ENCODE assay signal across 31 mouse cellular contexts in genomic region chr2:164516592-164516991, GRCm38 (mm10). TPM values are rescaled to one million over a fixed set of nuclear protein-coding genes. Genes with fewer than 3 reads are reported as not detected.
DNase-seq lines count a peak whose midpoint lies in the region; ATAC-seq and TF ChIP-seq lines count a peak whose summit lies in the region.
"Had no signal": no experiment of that assay in that cellular context is flagged by ENCODE, and none has a peak within 500 bp of the region (broad histone marks: within the 10 kb centered on the region; RNA-seq: fewer than 3 reads in every experiment).

No protein-coding gene starts in this region.

- no peaks in the 10 kb centered on the region for H3K27me3 ChIP-seq in embryonic facial prominence, embryonic 13.5 days
- peaks cover 2% of the 10 kb centered on the region for H3K27me3 ChIP-seq in embryonic facial prominence, embryonic 10.5 days (replicated peaks; ENCODE audit: low read depth, poor library complexity, severe bottlenecking)
- no peaks in the 10 kb centered on the region for H3K27me3 ChIP-seq in limb, embryonic 14.5 days (ENCODE audit: control insufficient read depth, insufficient read depth, low read length)
- peaks cover 6% of the 10 kb centered on the region; the same call in 1 of the 2 replicates for H3K27me3 ChIP-seq in limb, embryonic 10.5 days (ENCODE audit: low read depth, poor library complexity, severe bottlenecking)
- H3K27me3 ChIP-seq in MEL (ENCODE audit: control insufficient read depth in 1 of 2, insufficient read depth in 2 of 2, low read length in 2 of 2): no peaks in the 10 kb centered on the region
- no peaks in the 10 kb centered on the region for H3K27me3 ChIP-seq in midbrain, embryonic 10.5 days (ENCODE audit: low read depth, poor library complexity, severe bottlenecking)
- H3K27me3 ChIP-seq: embryonic facial prominence, embryonic 15.5 days; forebrain, embryonic 15.5 days; heart, embryonic 15.5 days; hindbrain, embryonic 13.5 days; intestine, embryonic 15.5 days; Patski had no signal

- no peak overlapping the region for H3K9ac ChIP-seq in embryonic facial prominence, embryonic 13.5 days
- no peak overlapping the region for H3K9ac ChIP-seq in limb, embryonic 14.5 days (ENCODE audit: low read depth, low read length, severe bottlenecking)
- H3K9ac ChIP-seq in MEL (ENCODE audit: control insufficient read depth, low read depth, low read length, poor library complexity, severe bottlenecking): no peak overlapping the region
- H3K9ac ChIP-seq: embryonic facial prominence, embryonic 15.5 days; forebrain, embryonic 15.5 days; heart, embryonic 15.5 days; hindbrain, embryonic 13.5 days; intestine, embryonic 15.5 days had no signal

- 74% methylated on average over 11 of the region's 11 CpGs for WGBS in embryonic facial prominence, embryonic 13.5 days
- whole genome bisulfite sequencing in embryonic facial prominence, embryonic 10.5 days: 90% methylated on average over 11 of the region's 11 CpGs
- 85% methylated on average over 11 of the region's 11 CpGs for WGBS in limb, embryonic 14.5 days
- WGBS in limb, embryonic 10.5 days: 91% methylated on average over 11 of the region's 11 CpGs
- WGBS in midbrain, embryonic 10.5 days: 93% methylated on average over 11 of the region's 11 CpGs

- H3K4me3 ChIP-seq in embryonic facial prominence, embryonic 13.5 days: no peak overlapping the region
- H3K4me3 ChIP-seq in embryonic facial prominence, embryonic 10.5 days: no peak overlapping the region
- no peak overlapping the region for H3K4me3 ChIP-seq in limb, embryonic 14.5 days (replicated peaks; ENCODE audit: low read length)
- H3K4me3 ChIP-seq in limb, embryonic 10.5 days: no peak overlapping the region
- H3K4me3 ChIP-seq in MEL (ENCODE audit: control insufficient read depth in 1 of 2, insufficient read depth in 1 of 2, low read depth in 2 of 2, low read length in 2 of 2): no peak overlapping the region
- H3K4me3 ChIP-seq in midbrain, embryonic 10.5 days: no peak overlapping the region
- H3K4me3 ChIP-seq: embryonic facial prominence, embryonic 15.5 days; erythroblast, embryonic 14.5 days; forebrain, embryonic 15.5 days; heart, embryonic 10.5 days; heart, embryonic 15.5 days; hindbrain, embryonic 13.5 days; intestine, embryonic 15.5 days had no signal

- no peaks in the 10 kb centered on the region for H3K79me2 ChIP-seq in MEL (ENCODE audit: control insufficient read depth, insufficient read depth, low read length, poor library complexity)

- no peak for TF ChIP-seq CTCF in MEL (IDR thresholded peaks at IDR 0.05 in 2 of 3, conservative IDR thresholded peaks at IDR 0.05 in 1 of 3; ENCODE audit: control insufficient read depth in 1 of 3, insufficient read depth in 1 of 3, low read depth in 2 of 3, low read length in 3 of 3, poor library complexity in 1 of 3, severe bottlenecking in 1 of 3)

- no peaks in the 10 kb centered on the region for H3K9me3 ChIP-seq in embryonic facial prominence, embryonic 13.5 days
- 0 out of 2 replicates have a peak, but pooled peaks cover 5% of the 10 kb centered on the region for H3K9me3 ChIP-seq in embryonic facial prominence, embryonic 10.5 days
- H3K9me3 ChIP-seq in limb, embryonic 14.5 days (ENCODE audit: control insufficient read depth, low read length): no peaks in the 10 kb centered on the region
- H3K9me3 ChIP-seq in limb, embryonic 10.5 days (replicated peaks): no peaks in the 10 kb centered on the region
- H3K9me3 ChIP-seq in MEL (replicated peaks; ENCODE audit: insufficient read depth, low read length): no peaks in the 10 kb centered on the region
- no peaks in the 10 kb centered on the region for H3K9me3 ChIP-seq in midbrain, embryonic 10.5 days (replicated peaks)
- H3K9me3 ChIP-seq: embryonic facial prominence, embryonic 15.5 days; forebrain, embryonic 15.5 days; G1E; heart, embryonic 10.5 days; heart, embryonic 15.5 days; hindbrain, embryonic 13.5 days; intestine, embryonic 15.5 days had no signal

- no peak for DNase-seq in embryonic facial prominence, embryonic 10.5 days (ENCODE audit: low spot score)
- peak; percentile 16 for DNase-seq in limb, embryonic 14.5 days (ENCODE audit: low spot score)
- no peak for DNase-seq in limb, embryonic 10.5 days (ENCODE audit: low spot score)
- DNase-seq in MEL (ENCODE audit: low read depth, low spot score): peak; percentile 44
- peak; percentile 35 for DNase-seq in induced T-regulatory cell, adult 2 months (ENCODE audit: low read depth)
- no peak for DNase-seq in midbrain, embryonic 10.5 days (ENCODE audit: low spot score)
- DNase-seq in embryo, embryonic 9.5 days (ENCODE audit: extremely low spot score): no peak
- DNase-seq: adrenal gland, postnatal 14 days; cerebellum, adult 18-20 months; cerebellum, postnatal 10 days; embryo, embryonic 11 days; heart, adult 18-20 months; heart, postnatal 14 days had no signal

- TF ChIP-seq RAD21 in MEL (IDR thresholded peaks at IDR 0.05; ENCODE audit: low read depth, low read length): no peak

- TF ChIP-seq POLR2A in limb, embryonic 14.5 days (IDR thresholded peaks at IDR 0.05; ENCODE audit: borderline replicate concordance, extremely low read depth, insufficient read depth, insufficient read length): no peak
- no peak for TF ChIP-seq POLR2A in MEL (IDR thresholded peaks at IDR 0.05; ENCODE audit: control insufficient read depth in 1 of 2, insufficient read depth in 1 of 2, low read depth in 1 of 2, low read length in 2 of 2, poor library complexity in 1 of 2)

- peaks cover 16% of the 10 kb centered on the region for H3K4me1 ChIP-seq in embryonic facial prominence, embryonic 13.5 days
- H3K4me1 ChIP-seq in embryonic facial prominence, embryonic 10.5 days: peaks cover 8% of the 10 kb centered on the region
- peaks cover 14% of the 10 kb centered on the region for H3K4me1 ChIP-seq in limb, embryonic 14.5 days (ENCODE audit: control insufficient read depth, insufficient read depth, low read length)
- H3K4me1 ChIP-seq in limb, embryonic 10.5 days: peaks cover 13% of the 10 kb centered on the region; the same call in 1 of the 2 replicates
- peaks cover 0 to 13% of the 10 kb centered on the region in 2 experiments; a peak in 2 of 4 replicates for H3K4me1 ChIP-seq in MEL (ENCODE audit: control insufficient read depth in 1 of 2, insufficient read depth in 2 of 2, low read length in 2 of 2)
- H3K4me1 ChIP-seq in midbrain, embryonic 10.5 days: peaks cover 10% of the 10 kb centered on the region; the same call in 1 of the 2 replicates

- 0 out of 2 replicates have a peak overlapping the region, but pooled peaks have one; percentile 7 for H3K27ac ChIP-seq in embryonic facial prominence, embryonic 13.5 days
- no peak overlapping the region for H3K27ac ChIP-seq in embryonic facial prominence, embryonic 10.5 days (replicated peaks)
- H3K27ac ChIP-seq in limb, embryonic 14.5 days (replicated peaks; ENCODE audit: low read depth, low read length): no peak overlapping the region
- no peak overlapping the region for H3K27ac ChIP-seq in limb, embryonic 10.5 days
- no peak overlapping the region for H3K27ac ChIP-seq in MEL (ENCODE audit: control insufficient read depth, low read depth, low read length)
- no peak overlapping the region for H3K27ac ChIP-seq in midbrain, embryonic 10.5 days (replicated peaks)
- H3K27ac ChIP-seq: embryonic facial prominence, embryonic 15.5 days; forebrain, embryonic 15.5 days; heart, embryonic 10.5 days; heart, embryonic 15.5 days; hindbrain, embryonic 13.5 days; hindbrain, postnatal 0 days; intestine, embryonic 15.5 days had no signal

- ATAC-seq in embryonic facial prominence, embryonic 13.5 days (ENCODE audit: insufficient number of reproducible peaks, insufficient read depth, low FRiP score, low TSS enrichment, low read depth): peak; percentile 49; the same call in 1 of the 2 replicates
- no peak for ATAC-seq in limb, embryonic 14.5 days (ENCODE audit: low FRiP score, low read depth)
- ATAC-seq: activated CD4-positive, CD25-positive, alpha-beta regulatory T cell, adult 4 months; forebrain, embryonic 15.5 days; hindbrain, postnatal 0 days; intestine, embryonic 15.5 days; Patski had no signal

- no peak for TF ChIP-seq EP300 in MEL (IDR thresholded peaks at IDR 0.05; ENCODE audit: low read depth in 1 of 2, low read length in 2 of 2)

- H3K4me2 ChIP-seq in embryonic facial prominence, embryonic 13.5 days: no peak overlapping the region
- no peak overlapping the region for H3K4me2 ChIP-seq in limb, embryonic 14.5 days (replicated peaks; ENCODE audit: low read depth, low read length, severe bottlenecking)
- H3K4me2 ChIP-seq: embryonic facial prominence, embryonic 15.5 days; forebrain, embryonic 15.5 days; heart, embryonic 15.5 days; hindbrain, embryonic 13.5 days; intestine, embryonic 15.5 days had no signal

- no peaks in the 10 kb centered on the region for H3K36me3 ChIP-seq in embryonic facial prominence, embryonic 13.5 days
- H3K36me3 ChIP-seq in embryonic facial prominence, embryonic 10.5 days (replicated peaks): no peaks in the 10 kb centered on the region
- H3K36me3 ChIP-seq in limb, embryonic 14.5 days (ENCODE audit: control insufficient read depth, insufficient read depth, low read length): no peaks in the 10 kb centered on the region
- H3K36me3 ChIP-seq in limb, embryonic 10.5 days: no peaks in the 10 kb centered on the region
- H3K36me3 ChIP-seq in MEL (ENCODE audit: control insufficient read depth in 1 of 2, insufficient read depth in 2 of 2, low read length in 2 of 2): peaks cover 0 to 8% of the 10 kb centered on the region in 2 experiments; a peak in 2 of 4 replicates
- no peaks in the 10 kb centered on the region for H3K36me3 ChIP-seq in midbrain, embryonic 10.5 days
- H3K36me3 ChIP-seq: embryonic facial prominence, embryonic 15.5 days; forebrain, embryonic 15.5 days; G1E; heart, embryonic 10.5 days; heart, embryonic 15.5 days; hindbrain, embryonic 13.5 days; intestine, embryonic 15.5 days had no signal

RNA-seq across cellular contexts. Expression of gene Pigt, which starts 19.3 kb away (rescaled TPM):
- polyA plus RNA-seq in embryonic facial prominence, embryonic 13.5 days (2015; fragmentation: Nextera tagmentation; extraction: Ambion mirVana): 49.6 and 52.6 TPM in 2 replicates
- polyA plus RNA-seq in embryonic facial prominence, embryonic 10.5 days (2016; fragmentation: Nextera tagmentation; extraction: Ambion mirVana): 34.8 and 38.1 TPM in 2 replicates
- polyA plus RNA-seq in limb, embryonic 14.5 days (2012; rRNA removed): 99.5 and 142 TPM in 2 replicates
- polyA plus RNA-seq in limb, embryonic 14.5 days (2014; fragmentation: Nextera tagmentation; extraction: Ambion mirVana): 72.4 and 81.4 TPM in 2 replicates
- polyA plus RNA-seq in limb, embryonic 10.5 days (2016; fragmentation: Nextera tagmentation; extraction: Ambion mirVana): 35.7 and 37.5 TPM in 2 replicates
- 35.8 and 39.8 TPM in 2 replicates for total RNA-seq in MEL (2012; rRNA removed)
- polyA plus RNA-seq in MEL (2012; ENCODE audit: insufficient read depth in 1 of 2, insufficient read length in 2 of 2, low read depth in 1 of 2, low replicate concordance in 2 of 2, missing spikeins in 1 of 2): 100 to 1,000 TPM in 1 of 2 experiments, not detected in 1; 115 TPM
- polyA plus RNA-seq in midbrain, embryonic 10.5 days (2016; fragmentation: Nextera tagmentation; extraction: Ambion mirVana): 40.1 and 44.7 TPM in 2 replicates

RNA-seq across cellular contexts. Expression of gene Dbndd2, which starts 30.7 kb away (rescaled TPM):
- polyA plus RNA-seq in embryonic facial prominence, embryonic 13.5 days (2015; fragmentation: Nextera tagmentation; extraction: Ambion mirVana): 2.1 and 3.0 TPM in 2 replicates
- 1.8 TPM in 2 replicates for polyA plus RNA-seq in embryonic facial prominence, embryonic 10.5 days (2016; fragmentation: Nextera tagmentation; extraction: Ambion mirVana)
- 7.7 and 8.3 TPM in 2 replicates for polyA plus RNA-seq in limb, embryonic 14.5 days (2012; rRNA removed)
- 2.9 and 4.4 TPM in 2 replicates for polyA plus RNA-seq in limb, embryonic 14.5 days (2014; fragmentation: Nextera tagmentation; extraction: Ambion mirVana)
- polyA plus RNA-seq in limb, embryonic 10.5 days (2016; fragmentation: Nextera tagmentation; extraction: Ambion mirVana): 0.70 and 2.1 TPM in 2 replicates
- 11.9 and 13.1 TPM in 2 replicates for total RNA-seq in MEL (2012; rRNA removed)
- polyA plus RNA-seq in MEL (2012; ENCODE audit: insufficient read depth in 1 of 2, insufficient read length in 2 of 2, low read depth in 1 of 2, low replicate concordance in 2 of 2, missing spikeins in 1 of 2): 1 to 10 TPM in 1 of 2 experiments, not detected in 1; 6.9 TPM
- 3.0 and 3.2 TPM in 2 replicates for polyA plus RNA-seq in midbrain, embryonic 10.5 days (2016; fragmentation: Nextera tagmentation; extraction: Ambion mirVana)
- total RNA-seq: hematopoietic stem cell, adult 5-6 weeks had no signal

RNA-seq across cellular contexts. Expression of gene Trp53tg5, which starts 43.1 kb away (rescaled TPM):
- polyA plus RNA-seq in embryonic facial prominence, embryonic 13.5 days (2015; fragmentation: Nextera tagmentation; extraction: Ambion mirVana): not detected in 2 replicates
- not detected in 2 replicates for polyA plus RNA-seq in embryonic facial prominence, embryonic 10.5 days (2016; fragmentation: Nextera tagmentation; extraction: Ambion mirVana)
- not detected in 2 replicates for polyA plus RNA-seq in limb, embryonic 14.5 days (2012; rRNA removed)
- 0.22 TPM in 1 of 2 replicates, not detected in the other for polyA plus RNA-seq in limb, embryonic 14.5 days (2014; fragmentation: Nextera tagmentation; extraction: Ambion mirVana)
- not detected in 2 replicates for polyA plus RNA-seq in limb, embryonic 10.5 days (2016; fragmentation: Nextera tagmentation; extraction: Ambion mirVana)
- total RNA-seq in MEL (2012; rRNA removed): not detected in 2 replicates
- under 1 TPM in 1 of 2 experiments, not detected in 1; 0.13 TPM for polyA plus RNA-seq in MEL (2012; ENCODE audit: insufficient read depth in 1 of 2, insufficient read length in 2 of 2, low read depth in 1 of 2, low replicate concordance in 2 of 2, missing spikeins in 1 of 2)
- polyA plus RNA-seq in midbrain, embryonic 10.5 days (2016; fragmentation: Nextera tagmentation; extraction: Ambion mirVana): not detected in 2 replicates
- total RNA-seq: adrenal gland, adult 18-20 months; adrenal gland, postnatal 14 days; common myeloid progenitor, adult 5-6 weeks; G1E; gastrocnemius, adult 8-10 months; gastrocnemius, postnatal 4 days; heart, adult 18-20 months; heart, postnatal 14 days; hematopoietic stem cell, adult 5-6 weeks; hindbrain, postnatal 0 days had no signal
- polyA plus RNA-seq: embryonic facial prominence, embryonic 15.5 days; erythroblast, embryonic 14.5 days; forebrain, embryonic 11.5 days; forebrain, embryonic 15.5 days; G1E; heart, embryonic 10.5 days; heart, embryonic 15.5 days; hindbrain, postnatal 0 days; intestine, embryonic 15.5 days had no signal

RNA-seq across cellular contexts. Expression of gene Wfdc2, which starts 45.6 kb away (rescaled TPM):
- 46.5 and 53.4 TPM in 2 replicates for polyA plus RNA-seq in embryonic facial prominence, embryonic 13.5 days (2015; fragmentation: Nextera tagmentation; extraction: Ambion mirVana)
- polyA plus RNA-seq in embryonic facial prominence, embryonic 10.5 days (2016; fragmentation: Nextera tagmentation; extraction: Ambion mirVana): 59.8 and 62.7 TPM in 2 replicates
- polyA plus RNA-seq in limb, embryonic 14.5 days (2012; rRNA removed): 30.4 and 31.0 TPM in 2 replicates
- polyA plus RNA-seq in limb, embryonic 14.5 days (2014; fragmentation: Nextera tagmentation; extraction: Ambion mirVana): 27.3 and 44.0 TPM in 2 replicates
- 35.5 and 40.0 TPM in 2 replicates for polyA plus RNA-seq in limb, embryonic 10.5 days (2016; fragmentation: Nextera tagmentation; extraction: Ambion mirVana)
- not detected in 2 replicates for total RNA-seq in MEL (2012; rRNA removed)
- not detected for polyA plus RNA-seq in MEL (2012; ENCODE audit: insufficient read depth in 1 of 2, insufficient read length in 2 of 2, low read depth in 1 of 2, low replicate concordance in 2 of 2, missing spikeins in 1 of 2)
- 23.1 and 28.3 TPM in 2 replicates for polyA plus RNA-seq in midbrain, embryonic 10.5 days (2016; fragmentation: Nextera tagmentation; extraction: Ambion mirVana)
- total RNA-seq: common myeloid progenitor, adult 5-6 weeks; G1E; gastrocnemius, adult 8-10 months had no signal
- polyA plus RNA-seq: activated CD4-positive, CD25-positive, alpha-beta regulatory T cell, adult 4 months; erythroblast, embryonic 14.5 days; G1E had no signal

RNA-seq across cellular contexts. Expression of gene Gm20458, which starts 55.8 kb away (rescaled TPM):
- polyA plus RNA-seq in embryonic facial prominence, embryonic 13.5 days (2015; fragmentation: Nextera tagmentation; extraction: Ambion mirVana): 7.7 and 8.3 TPM in 2 replicates
- polyA plus RNA-seq in embryonic facial prominence, embryonic 10.5 days (2016; fragmentation: Nextera tagmentation; extraction: Ambion mirVana): 3.1 and 3.2 TPM in 2 replicates
- polyA plus RNA-seq in limb, embryonic 14.5 days (2012; rRNA removed): 9.0 and 10.4 TPM in 2 replicates
- polyA plus RNA-seq in limb, embryonic 14.5 days (2014; fragmentation: Nextera tagmentation; extraction: Ambion mirVana): 12.2 and 14.3 TPM in 2 replicates
- polyA plus RNA-seq in limb, embryonic 10.5 days (2016; fragmentation: Nextera tagmentation; extraction: Ambion mirVana): 2.2 and 3.2 TPM in 2 replicates
- 1.0 TPM in 1 of 2 replicates, not detected in the other for total RNA-seq in MEL (2012; rRNA removed)
- 10 to 100 TPM in 1 of 2 experiments, not detected in 1; 19.2 TPM for polyA plus RNA-seq in MEL (2012; ENCODE audit: insufficient read depth in 1 of 2, insufficient read length in 2 of 2, low read depth in 1 of 2, low replicate concordance in 2 of 2, missing spikeins in 1 of 2)
- 3.7 and 3.9 TPM in 2 replicates for polyA plus RNA-seq in midbrain, embryonic 10.5 days (2016; fragmentation: Nextera tagmentation; extraction: Ambion mirVana)
- total RNA-seq: hematopoietic stem cell, adult 5-6 weeks had no signal
- polyA plus RNA-seq: erythroblast, embryonic 14.5 days had no signal

Comparison
In these comparisons a context has a peak if more than half of its experiments do, and no peak if none do; other contexts are left out.
1. DNase-seq: peak in limb, embryonic 14.5 days (single experiment), MEL (single experiment) and induced T-regulatory cell, adult 2 months (single experiment); none in embryonic facial prominence, embryonic 10.5 days (single experiment), limb, embryonic 10.5 days (single experiment), midbrain, embryonic 10.5 days (single experiment) and embryo, embryonic 9.5 days (single experiment).